Mouse (Mus musculus) stomach, postnatal 0 days (tissue): ENCODE results near the gene Prm2. TPM values are rescaled to one million over a fixed set of nuclear protein-coding genes. Genes with fewer than 3 reads are reported as not detected.

Experiments
- ATAC-seq: fragments of 200-750 bp; cut with Nextera tagmentation; 2 replicates; pipeline ENCODE4 v1.8.0; 2017; ENCODE audit not compliant: low FRiP score, low TSS enrichment
- DNase-seq: peaks from one replicate; pipeline ENCODE4 v3.0.0-alpha.2; 2016; ENCODE audit warnings: low spot score
- H3K27ac ChIP-seq: fragments of 300-500 bp; sonication (generic); replicated peaks from 2 replicates; pipeline ENCODE4 v1.5.1; 2014; ENCODE audit warnings: mild to moderate bottlenecking, control low read depth
- H3K27me3 ChIP-seq: fragments of 300-500 bp; sonication (generic); 2 replicates; pipeline ENCODE4 v1.6.1; 2014; ENCODE audit warnings: low read length; ENCODE audit not compliant: control insufficient read depth, insufficient read depth
- H3K36me3 ChIP-seq: fragments of 300-500 bp; sonication (generic); 2 replicates; pipeline ENCODE4 v1.6.1; 2014; ENCODE audit warnings: low read length, mixed read lengths; ENCODE audit not compliant: control insufficient read depth, insufficient read depth
- H3K4me1 ChIP-seq: fragments of 300-500 bp; sonication (generic); replicated peaks from 2 replicates; pipeline ENCODE4 v1.6.1; 2014; ENCODE audit warnings: antibody characterized with exemption; ENCODE audit not compliant: control insufficient read depth, insufficient read depth
- H3K4me2 ChIP-seq: fragments of 300-500 bp; sonication (generic); replicated peaks from 2 replicates; pipeline ENCODE4 v1.6.1; 2014; ENCODE audit warnings: low read depth, mild to moderate bottlenecking, control low read depth, moderate library complexity
- H3K4me3 ChIP-seq: fragments of 300-500 bp; sonication (generic); 2 replicates; pipeline ENCODE4 v1.5.1; 2014; ENCODE audit warnings: low read depth, low read length, control low read depth
- H3K9ac ChIP-seq: fragments of 300-500 bp; sonication (generic); 2 replicates; pipeline ENCODE4 v1.6.1; 2014; ENCODE audit warnings: mild to moderate bottlenecking, low read length, control low read depth, mixed read lengths
- H3K9me3 ChIP-seq: fragments of 300-500 bp; sonication (generic); 2 replicates; pipeline ENCODE4 v1.6.1; 2016; ENCODE audit warnings: low read length; ENCODE audit not compliant: control insufficient read depth
- CTCF ChIP-seq: IDR thresholded peaks from 2 replicates; pipeline ENCODE4 v1.5.1; 2016; ENCODE audit warnings: antibody characterized with exemption, low read depth, mild to moderate bottlenecking, moderate library complexity
- EP300 ChIP-seq: optimal IDR thresholded peaks from 2 replicates; pipeline ENCODE3; 2016; ENCODE audit warnings: antibody characterized with exemption
- WGBS: fragments of 180-500 bp; shearing (Covaris S2); extraction: QIAGEN DNeasy Blood & Tissue Kit; methylation state at CpG from one replicate; pipeline ENCODE4 v1.1.7; 2014; 5-methylcytosine and 5-hydroxymethylcytosine counted together
- polyA plus RNA-seq: library from polyadenylated mRNA; unstranded; fragments of >200 nt; fragmentation: Nextera tagmentation; extraction: Ambion mirVana; gene quantifications from 2 replicates; pipeline ENCODE4 v1.2.1, GENCODE M21; 2015

The Prm2 gene
- polyA plus RNA-seq, 1 experiment from 2014 or later: not detected

- peaks cover 8% of the 10 kb centered on the region; the same call in 1 of the 2 replicates for H3K4me1 ChIP-seq
- H3K27ac ChIP-seq: no peak overlapping the region
- H3K36me3 ChIP-seq: no peaks in the 10 kb centered on the region
- WGBS: 59% methylated on average over 5 of the region's 5 CpGs
- DNase-seq (no peak), ATAC-seq (no peak)
- H3K4me3 ChIP-seq: no peak overlapping the region
- no peak for TF ChIP-seq EP300
- no peak for TF ChIP-seq CTCF
- H3K27me3 ChIP-seq: no peaks in the 10 kb centered on the region
- no peaks in the 10 kb centered on the region for H3K9me3 ChIP-seq
- no peak overlapping the region for H3K4me2 ChIP-seq
- H3K9ac ChIP-seq: no peak overlapping the region
These were observed 18.3 kb downstream of the Prm2 start for GRCm38 (mm10) chr16:10777579-10778160.

GRCm38 (mm10) chr16:10776322-10776721 lies 19.6 kb downstream of the Prm2 start:
- DNase-seq: no peak
- no peak overlapping the region for H3K4me3 ChIP-seq
- H3K4me2 ChIP-seq: no peak overlapping the region
- H3K9me3 ChIP-seq: no peaks in the 10 kb centered on the region
- no peaks in the 10 kb centered on the region for H3K36me3 ChIP-seq
- no peaks in the 10 kb centered on the region; the same call in 1 of the 2 replicates for H3K4me1 ChIP-seq
- ATAC-seq: no peak
- TF ChIP-seq CTCF (no peak), EP300 (no peak)
- WGBS: 35% methylated on average over 7 of the region's 7 CpGs
- no peak overlapping the region for H3K27ac ChIP-seq
- no peaks in the 10 kb centered on the region for H3K27me3 ChIP-seq
- no peak overlapping the region for H3K9ac ChIP-seq

- H3K9me3 ChIP-seq: no peaks in the 10 kb centered on the region
- no peaks in the 10 kb centered on the region for H3K36me3 ChIP-seq
- H3K4me2 ChIP-seq: no peak overlapping the region
- ATAC-seq (no peak), DNase-seq (no peak)
- H3K9ac ChIP-seq: no peak overlapping the region
- no peak overlapping the region for H3K27ac ChIP-seq
- no peak overlapping the region for H3K4me3 ChIP-seq
- TF ChIP-seq EP300 (no peak), CTCF (no peak)
- no peaks in the 10 kb centered on the region for H3K27me3 ChIP-seq
- WGBS: 69% methylated on average over 4 of the region's 4 CpGs
- H3K4me1 ChIP-seq: no peaks in the 10 kb centered on the region
These were observed 21.2 kb downstream of the Prm2 start for GRCm38 (mm10) chr16:10774726-10775125.

- 80% methylated on average over 8 of the region's 8 CpGs for WGBS
- ATAC-seq: no peak
- TF ChIP-seq CTCF: no peak
- no peaks in the 10 kb centered on the region for H3K9me3 ChIP-seq
- no peak overlapping the region for H3K9ac ChIP-seq
- no peak overlapping the region for H3K4me2 ChIP-seq
- no peak overlapping the region for H3K4me3 ChIP-seq
- no peaks in the 10 kb centered on the region for H3K36me3 ChIP-seq
- no peaks in the 10 kb centered on the region for H3K27me3 ChIP-seq
- no peaks in the 10 kb centered on the region for H3K4me1 ChIP-seq
- DNase-seq: no peak
- no peak overlapping the region for H3K27ac ChIP-seq
These were observed 22.4 kb downstream of the Prm2 start for GRCm38 (mm10) chr16:10773543-10773942.

GRCm38 (mm10) chr16:10771769-10772510 lies 24.0 kb downstream of the Prm2 start:
- Histone ChIP-seq H3K4me3 (no peak overlapping the region), H3K36me3 (no peaks in the 10 kb centered on the region), H3K27ac (no peak overlapping the region), H3K9ac (no peak overlapping the region), H3K4me1 (no peaks in the 10 kb centered on the region), H3K27me3 (no peaks in the 10 kb centered on the region), H3K9me3 (no peaks in the 10 kb centered on the region), H3K4me2 (no peak overlapping the region)
- no peak for ATAC-seq
- DNase-seq: no peak
- TF ChIP-seq CTCF (no peak), EP300 (no peak)
- 76% methylated on average over 19 of the region's 19 CpGs for WGBS

GRCm38 (mm10) chr16:10770531-10771325 lies 25.2 kb downstream of the Prm2 start:
- Histone ChIP-seq H3K36me3 (no peaks in the 10 kb centered on the region), H3K9me3 (no peaks in the 10 kb centered on the region), H3K9ac (no peak overlapping the region), H3K4me2 (no peak overlapping the region), H3K4me1 (no peaks in the 10 kb centered on the region), H3K4me3 (no peak overlapping the region), H3K27ac (peak overlapping the region; percentile 50; the same call in 1 of the 2 replicates), H3K27me3 (no peaks in the 10 kb centered on the region)
- WGBS: 37% methylated on average over 4 of the region's 4 CpGs
- TF ChIP-seq EP300 (no peak), CTCF (peak; percentile 29)
- ATAC-seq (peak; percentile 58; the same call in 1 of the 2 replicates), DNase-seq (no peak)
